Mouse (Mus musculus): ENCODE results near the gene Fam131c. TPM values are rescaled to one million over a fixed set of nuclear protein-coding genes. Genes with fewer than 3 reads are reported as not detected.

Gene Fam131c
- polyA plus RNA-seq, 1 experiment from 2014 or later: 50.1 TPM

DNA sequence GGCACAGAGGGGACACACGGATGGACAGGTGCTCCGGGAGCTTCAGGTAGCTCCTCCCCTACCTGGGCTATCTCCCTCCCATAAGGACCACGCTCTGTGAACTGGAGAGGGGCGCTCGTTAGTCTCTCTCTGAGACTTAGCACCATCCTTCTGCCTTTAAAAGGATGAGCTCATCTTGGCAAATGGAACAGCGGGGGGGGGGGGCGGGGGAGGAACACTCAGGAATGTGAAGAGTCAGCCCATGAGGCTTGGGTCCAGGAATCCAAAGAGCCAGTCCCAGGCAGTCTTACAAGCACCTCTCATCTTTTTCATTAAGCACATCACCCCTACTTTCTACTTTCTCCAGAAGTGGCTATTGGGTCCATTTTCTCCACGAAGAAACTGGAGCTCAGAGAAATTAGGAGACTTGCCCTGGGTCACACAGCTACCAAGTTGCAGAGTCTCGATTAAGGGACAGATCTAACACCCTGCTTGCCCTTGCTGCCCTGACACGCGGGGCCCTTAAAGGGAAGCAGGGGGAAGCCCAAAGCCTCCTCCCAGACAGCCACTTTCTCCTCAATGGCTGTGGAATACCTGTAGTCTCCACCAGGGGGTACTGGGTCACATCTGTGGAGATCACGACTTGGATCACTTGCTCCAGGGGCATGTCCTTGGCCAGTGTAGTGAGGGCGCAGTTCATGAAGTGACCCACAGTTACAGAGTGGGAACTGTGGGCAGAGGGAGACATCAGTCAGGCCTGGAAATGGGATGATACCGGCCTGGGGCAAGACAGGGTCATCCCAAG lies 38.7 kb downstream of the Fam131c start:
- no peaks in the 10 kb centered on the region; the same call in 1 of the 2 replicates for H3K27me3 ChIP-seq (ENCODE audit: control insufficient read depth, insufficient read depth, low read depth, low read length)
- H3K27ac ChIP-seq (ENCODE audit: low read length): no peak overlapping the region
- no peak for ATAC-seq
- no peak overlapping the region for H3K4me3 ChIP-seq (ENCODE audit: low read depth, low read length)
- H3K4me2 ChIP-seq (ENCODE audit: low read length): no peak overlapping the region
- no peak overlapping the region for H3K9ac ChIP-seq (ENCODE audit: low read depth, low read length)
- no peaks in the 10 kb centered on the region for H3K9me3 ChIP-seq (replicated peaks; ENCODE audit: control insufficient read depth, low read length, poor library complexity, severe bottlenecking)
- H3K4me1 ChIP-seq (ENCODE audit: control insufficient read depth, insufficient read depth, low read length): no peaks in the 10 kb centered on the region; the same call in 1 of the 2 replicates
- H3K36me3 ChIP-seq (ENCODE audit: control insufficient read depth, insufficient read depth, low read length): no peaks in the 10 kb centered on the region
- 47% methylated on average over 14 of the region's 14 CpGs for WGBS

DNA sequence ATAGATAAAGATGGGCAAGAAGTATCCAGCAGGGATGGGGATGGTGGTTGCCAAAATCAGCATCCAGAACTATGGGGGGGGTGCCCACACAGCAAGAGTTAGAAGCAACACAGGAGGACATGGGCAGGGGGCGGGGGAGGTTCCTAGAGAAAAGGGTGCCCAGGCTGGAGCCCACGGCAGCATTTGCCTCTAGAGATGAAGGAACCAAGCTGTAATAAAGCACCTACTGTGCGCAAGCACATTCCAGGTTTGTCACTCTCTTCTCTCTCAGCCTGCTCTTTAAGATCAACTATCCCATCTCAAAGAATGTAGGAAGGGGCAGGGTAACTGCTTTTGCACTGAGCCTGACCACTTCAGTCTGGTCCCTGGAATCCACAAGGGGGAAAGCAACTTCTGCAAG lies 40.6 kb downstream of the Fam131c start:
- 94% methylated on average over 3 of the region's 3 CpGs for WGBS
- Histone ChIP-seq H3K9me3 (replicated peaks; ENCODE audit: control insufficient read depth, low read length, poor library complexity, severe bottlenecking) (peaks cover 2% of the 10 kb centered on the region; the same call in 1 of the 2 replicates), H3K4me3 (ENCODE audit: low read depth, low read length) (no peak overlapping the region), H3K4me2 (ENCODE audit: low read length) (no peak overlapping the region), H3K9ac (ENCODE audit: low read depth, low read length) (no peak overlapping the region), H3K27ac (ENCODE audit: low read length) (no peak overlapping the region), H3K36me3 (ENCODE audit: control insufficient read depth, insufficient read depth, low read length) (no peaks in the 10 kb centered on the region), H3K4me1 (ENCODE audit: control insufficient read depth, insufficient read depth, low read length) (no peaks in the 10 kb centered on the region; the same call in 1 of the 2 replicates), H3K27me3 (ENCODE audit: control insufficient read depth, insufficient read depth, low read depth, low read length) (no peaks in the 10 kb centered on the region; the same call in 1 of the 2 replicates)
- no peak for ATAC-seq

DNA sequence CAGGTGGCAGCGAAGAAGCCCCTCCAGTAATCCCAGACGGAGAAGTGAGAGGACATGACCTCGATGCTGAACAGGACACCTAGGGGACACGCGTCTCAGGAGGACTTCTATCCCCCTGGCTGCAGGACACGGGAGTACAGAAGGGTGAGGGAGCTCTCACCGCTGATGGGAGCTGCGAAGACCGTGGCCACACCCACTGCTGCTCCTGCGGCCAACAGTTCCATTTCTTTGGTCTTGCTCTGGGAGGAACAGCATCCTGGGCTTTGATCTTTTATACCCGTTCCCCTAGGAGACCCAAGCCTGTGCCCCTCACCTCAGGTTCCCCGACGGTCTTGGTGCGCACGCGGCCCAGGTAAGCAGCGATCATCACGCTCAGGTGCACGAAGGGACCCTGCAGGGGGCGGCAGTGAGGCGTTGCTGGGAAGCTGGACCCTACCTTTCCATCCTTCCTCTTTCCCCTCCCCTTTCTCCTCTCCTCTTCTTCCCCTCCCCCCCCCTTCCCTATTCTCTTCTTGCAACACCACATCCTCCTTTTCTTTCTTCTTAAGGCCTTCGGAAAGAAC lies 43.5 kb downstream of the Fam131c start:
- no peak for ATAC-seq
- Histone ChIP-seq H3K27ac (ENCODE audit: low read length) (no peak overlapping the region), H3K27me3 (ENCODE audit: control insufficient read depth, insufficient read depth, low read depth, low read length) (no peaks in the 10 kb centered on the region), H3K4me1 (ENCODE audit: control insufficient read depth, insufficient read depth, low read length) (no peaks in the 10 kb centered on the region), H3K4me2 (ENCODE audit: low read length) (no peak overlapping the region), H3K9me3 (replicated peaks; ENCODE audit: control insufficient read depth, low read length, poor library complexity, severe bottlenecking) (peaks cover 2% of the 10 kb centered on the region; the same call in 1 of the 2 replicates), H3K9ac (ENCODE audit: low read depth, low read length) (no peak overlapping the region), H3K4me3 (ENCODE audit: low read depth, low read length) (no peak overlapping the region), H3K36me3 (ENCODE audit: control insufficient read depth, insufficient read depth, low read length) (no peaks in the 10 kb centered on the region)
- WGBS: 15% methylated on average over 22 of the region's 22 CpGs

DNA sequence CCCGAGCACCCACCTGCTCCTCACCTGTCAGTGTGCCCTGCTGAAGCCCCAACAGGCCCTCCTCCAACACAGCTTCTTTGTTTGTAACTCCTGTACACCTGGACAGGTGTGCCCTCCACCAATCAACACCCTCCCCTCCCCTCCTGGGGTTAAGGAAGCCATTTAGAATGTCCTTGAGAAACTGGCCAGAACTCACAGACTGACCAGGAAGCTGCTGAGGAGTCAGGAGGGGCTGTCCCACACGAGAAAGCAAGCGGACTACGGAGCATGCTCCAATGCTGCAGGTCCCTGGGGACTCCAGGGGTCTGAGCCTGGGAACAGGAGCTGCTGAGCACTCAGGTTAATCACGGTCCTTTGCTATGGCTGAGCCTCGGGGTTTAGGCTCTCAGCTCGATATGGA lies 47.9 kb downstream of the Fam131c start, which contains the start of gene Clcnkb:
Clcnkb (minus strand) TSS at position 91 of the 400 bp plus-strand sequence.
- no peak within 1 kb of the TSS for H3K9ac ChIP-seq (ENCODE audit: low read depth, low read length)
- no peak for ATAC-seq
- H3K36me3 ChIP-seq (ENCODE audit: control insufficient read depth, insufficient read depth, low read length): no peaks in the 10 kb centered on the region
- H3K27me3 ChIP-seq (ENCODE audit: control insufficient read depth, insufficient read depth, low read depth, low read length): no peaks in the 10 kb centered on the region
- WGBS: 67% methylated on average over 7 of the region's 7 CpGs
- H3K4me1 ChIP-seq (ENCODE audit: control insufficient read depth, insufficient read depth, low read length): no peaks in the 10 kb centered on the region
- H3K4me3 ChIP-seq (ENCODE audit: low read depth, low read length): no peak within 1 kb of the TSS
- H3K9me3 ChIP-seq (replicated peaks; ENCODE audit: control insufficient read depth, low read length, poor library complexity, severe bottlenecking): peaks cover 2% of the 10 kb centered on the region; the same call in 1 of the 2 replicates
- H3K4me2 ChIP-seq (ENCODE audit: low read length): no peak within 1 kb of the TSS
- no peak within 1 kb of the TSS for H3K27ac ChIP-seq (ENCODE audit: low read length)

DNA sequence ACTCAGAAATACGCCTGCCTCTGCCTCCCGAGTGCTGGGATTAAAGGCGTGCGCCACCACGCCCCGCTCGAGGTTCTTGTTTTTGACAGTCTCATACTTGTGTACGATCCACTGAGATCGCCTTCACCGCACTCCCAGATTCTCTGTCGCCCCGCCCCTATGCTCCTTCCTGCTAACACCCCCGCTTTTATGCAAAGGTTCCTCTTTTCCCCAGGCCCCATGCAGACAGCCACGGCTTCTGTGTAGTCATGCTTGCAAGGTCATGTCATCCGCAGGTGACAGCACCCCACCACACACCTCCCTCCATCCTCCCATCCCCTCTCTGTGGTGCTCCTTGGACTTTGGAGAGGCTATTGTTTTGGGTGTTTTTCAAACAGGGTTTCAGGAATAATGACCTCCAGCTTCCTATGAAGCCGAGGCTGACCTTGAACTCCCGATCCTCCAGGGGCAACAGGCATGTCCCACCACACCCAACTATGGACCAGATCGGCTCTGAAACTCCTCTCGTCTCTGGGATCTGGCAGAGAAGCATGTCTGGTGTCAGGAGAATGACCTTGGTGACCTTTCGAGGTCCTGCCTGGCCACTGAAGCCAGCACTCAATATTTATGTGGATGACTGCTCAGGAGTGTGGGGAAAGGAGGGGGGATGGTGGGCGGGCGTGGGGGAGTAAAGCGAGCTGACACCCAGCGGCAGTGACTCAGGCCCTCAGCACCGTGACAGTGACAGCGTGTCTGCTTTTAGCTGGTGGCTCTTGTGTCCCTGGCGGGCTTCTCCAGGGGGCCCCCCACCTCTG lies 51.6 kb downstream of the Fam131c start:
- no peak for ATAC-seq
- WGBS: 67% methylated on average over 27 of the region's 27 CpGs

DNA sequence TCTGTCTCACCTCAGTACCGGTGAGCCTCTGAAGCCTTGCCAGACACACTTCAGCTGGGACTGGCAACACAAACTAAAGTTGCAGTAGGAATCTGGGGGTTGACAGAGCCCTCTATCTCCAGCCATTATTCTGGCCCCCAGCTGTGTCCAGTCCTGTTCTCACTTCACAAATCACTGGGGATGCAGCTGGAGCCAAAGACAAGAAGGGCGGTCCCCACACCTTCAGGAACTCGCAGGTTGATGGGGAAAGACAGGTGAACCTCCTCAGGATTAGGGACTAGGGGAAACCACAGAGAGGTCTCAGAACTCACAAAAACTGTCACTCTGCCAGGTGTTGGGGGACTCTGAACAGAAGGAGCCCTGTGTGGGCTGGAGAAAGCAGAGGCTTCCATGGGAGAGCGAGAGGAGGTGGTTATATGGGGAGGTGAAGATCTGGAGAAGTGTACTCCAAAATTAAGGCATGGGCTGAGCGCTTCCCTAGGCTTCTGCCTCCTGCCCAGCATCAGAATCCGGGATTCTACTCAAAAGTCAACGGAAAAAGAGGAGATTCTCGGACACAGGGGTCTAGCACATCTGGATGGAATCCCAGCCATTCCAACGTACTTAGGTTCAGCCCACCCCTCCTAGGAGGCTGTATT lies 52.3 kb downstream of the Fam131c start, which contains the start of gene Hspb7:
Hspb7 (plus strand) TSS at position 588 of the 638 bp plus-strand sequence.
- 69% methylated on average over 9 of the region's 9 CpGs for WGBS
- Histone ChIP-seq H3K36me3 (ENCODE audit: control insufficient read depth, insufficient read depth, low read length) (no peaks in the 10 kb centered on the region), H3K4me2 (ENCODE audit: low read length) (no peak within 1 kb of the TSS), H3K4me1 (ENCODE audit: control insufficient read depth, insufficient read depth, low read length) (peaks cover 1% of the 10 kb centered on the region; the same call in 1 of the 2 replicates), H3K27me3 (ENCODE audit: control insufficient read depth, insufficient read depth, low read depth, low read length) (0 out of 2 replicates have a peak, but pooled peaks cover 3% of the 10 kb centered on the region), H3K27ac (ENCODE audit: low read length) (no peak within 1 kb of the TSS), H3K9ac (ENCODE audit: low read depth, low read length) (no peak within 1 kb of the TSS), H3K4me3 (ENCODE audit: low read depth, low read length) (no peak within 1 kb of the TSS), H3K9me3 (replicated peaks; ENCODE audit: control insufficient read depth, low read length, poor library complexity, severe bottlenecking) (no peaks in the 10 kb centered on the region)
- no peak for ATAC-seq

More for the DNA sequence above, 51.6 kb downstream of the Fam131c start:
- Histone ChIP-seq H3K36me3 (ENCODE audit: control insufficient read depth, insufficient read depth, low read length) (no peaks in the 10 kb centered on the region), H3K4me3 (ENCODE audit: low read depth, low read length) (no peak overlapping the region), H3K9me3 (replicated peaks; ENCODE audit: control insufficient read depth, low read length, poor library complexity, severe bottlenecking) (no peaks in the 10 kb centered on the region), H3K27ac (ENCODE audit: low read length) (no peak overlapping the region), H3K4me1 (ENCODE audit: control insufficient read depth, insufficient read depth, low read length) (no peaks in the 10 kb centered on the region), H3K27me3 (ENCODE audit: control insufficient read depth, insufficient read depth, low read depth, low read length) (no peaks in the 10 kb centered on the region), H3K4me2 (ENCODE audit: low read length) (no peak overlapping the region), H3K9ac (ENCODE audit: low read depth, low read length) (no peak overlapping the region)

DNA sequence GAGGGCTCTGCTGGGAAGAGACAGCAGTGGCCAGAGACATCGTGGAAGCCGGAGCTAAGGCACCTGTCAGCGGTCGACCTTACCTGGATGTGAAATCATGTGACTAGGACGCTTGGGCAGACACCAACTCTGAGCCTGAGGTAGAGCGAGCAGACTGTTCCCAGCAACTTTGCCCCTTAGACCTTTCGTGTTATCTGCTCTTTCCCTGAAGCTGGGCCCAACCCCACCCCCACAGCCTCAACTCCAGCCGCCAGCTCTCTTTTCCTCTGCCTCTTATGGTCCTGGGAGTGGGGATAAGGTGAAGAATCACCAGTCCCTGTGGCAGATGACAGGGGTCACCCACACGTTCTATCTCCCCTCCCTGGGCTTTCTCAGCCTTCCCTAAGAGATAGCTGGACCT lies 52.9 kb downstream of the Fam131c start:
- ATAC-seq: no peak
- Histone ChIP-seq H3K4me2 (ENCODE audit: low read length) (no peak overlapping the region), H3K4me1 (ENCODE audit: control insufficient read depth, insufficient read depth, low read length) (peaks cover 5% of the 10 kb centered on the region), H3K9me3 (replicated peaks; ENCODE audit: control insufficient read depth, low read length, poor library complexity, severe bottlenecking) (no peaks in the 10 kb centered on the region), H3K9ac (ENCODE audit: low read depth, low read length) (no peak overlapping the region), H3K4me3 (ENCODE audit: low read depth, low read length) (no peak overlapping the region), H3K27ac (ENCODE audit: low read length) (no peak overlapping the region), H3K27me3 (ENCODE audit: control insufficient read depth, insufficient read depth, low read depth, low read length) (0 out of 2 replicates have a peak, but pooled peaks cover 3% of the 10 kb centered on the region), H3K36me3 (ENCODE audit: control insufficient read depth, insufficient read depth, low read length) (no peaks in the 10 kb centered on the region)
- 57% methylated on average over 9 of the region's 9 CpGs for WGBS

DNA sequence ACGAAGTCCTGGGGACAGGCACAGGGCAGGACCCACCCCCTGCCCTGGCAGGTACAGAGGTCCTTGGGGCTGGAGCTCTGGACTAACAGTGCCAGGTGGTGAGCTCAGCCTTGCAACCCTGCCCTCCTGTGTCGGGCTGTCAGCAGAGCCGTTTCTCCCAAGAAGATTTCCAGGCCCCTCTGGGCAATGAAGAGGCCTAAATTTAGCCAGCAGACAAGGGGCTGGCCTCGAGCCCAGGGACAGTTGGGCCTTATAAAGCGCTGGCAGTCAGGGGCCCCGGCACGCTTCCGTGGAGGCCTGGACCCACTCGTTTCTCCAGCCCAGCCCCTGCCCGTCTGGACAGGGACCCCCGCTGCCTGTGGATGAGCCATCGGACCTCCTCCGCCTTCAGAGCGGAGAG lies 53.4 kb downstream of the Fam131c start:
- ATAC-seq: no peak
- no peaks in the 10 kb centered on the region for H3K36me3 ChIP-seq (ENCODE audit: control insufficient read depth, insufficient read depth, low read length)
- H3K9me3 ChIP-seq (replicated peaks; ENCODE audit: control insufficient read depth, low read length, poor library complexity, severe bottlenecking): no peaks in the 10 kb centered on the region
- 0 out of 2 replicates have a peak, but pooled peaks cover 3% of the 10 kb centered on the region for H3K27me3 ChIP-seq (ENCODE audit: control insufficient read depth, insufficient read depth, low read depth, low read length)
- WGBS: 75% methylated on average over 14 of the region's 14 CpGs
- no peak overlapping the region for H3K27ac ChIP-seq (ENCODE audit: low read length)
- H3K9ac ChIP-seq (ENCODE audit: low read depth, low read length): no peak overlapping the region
- peaks cover 10% of the 10 kb centered on the region for H3K4me1 ChIP-seq (ENCODE audit: control insufficient read depth, insufficient read depth, low read length)
- no peak overlapping the region for H3K4me2 ChIP-seq (ENCODE audit: low read length)
- H3K4me3 ChIP-seq (ENCODE audit: low read depth, low read length): no peak overlapping the region

Measured in midbrain, embryonic 16.5 days (tissue).